Mouse (Mus musculus) layer of hippocampus, adult 18-20 months (tissue): Measurements from ENCODE around the gene Pick1. TPM values are rescaled to one million over a fixed set of nuclear protein-coding genes. Genes with fewer than 3 reads are reported as not detected.

Experiments
- total RNA-seq, 2 experiments: library from RNA; stranded (reverse); gene quantifications; 2 replicates each; pipeline ENCODE4 v1.2.3; 2021

Pick1 gene
- total RNA-seq, 2 experiments from 2014 or later, result 44.4 to 46.4 TPM

Other genes with a start within 250 kb of the Pick1 start
- gene H1f0, start 200.7 kb upstream of the Pick1 start, total RNA-seq, result 10 to 100 TPM; 83.7 to 93.8 TPM
- gene Galr3, start 187.3 kb upstream of the Pick1 start, total RNA-seq, result under 1 TPM in 1 of 2 experiments, not detected in 1; 0.42 TPM
- 10 to 100 TPM; 18.0 to 22.7 TPM for gene Ankrd54, start 166.3 kb upstream of the Pick1 start, total RNA-seq
- gene Eif3l, start 154.0 kb upstream of the Pick1 start, total RNA-seq, result 10 to 100 TPM; 71.5 to 71.8 TPM
- 10 to 100 TPM; 33.9 to 35.3 TPM for gene Micall1, start 120.3 kb upstream of the Pick1 start, total RNA-seq
- 100 to 1,000 TPM; 108 to 109 TPM for gene Polr2f, start 88.2 kb upstream of the Pick1 start, total RNA-seq
- gene 1700088E04Rik, start 87.9 kb upstream of the Pick1 start, total RNA-seq, result 10 to 100 TPM in 1 of 2 experiments, 1 to 10 TPM in 1; 9.2 to 12.4 TPM
- gene Sox10, start 63.9 kb upstream of the Pick1 start, total RNA-seq, result 10 to 100 TPM; 32.0 to 35.9 TPM
- gene Gm49486, start 218 bp downstream of the Pick1 start, total RNA-seq, result under 1 TPM in 1 of 2 experiments, not detected in 1; 0.28 TPM
- under 1 TPM; 0.18 to 0.25 TPM for gene Slc16a8, start 25.6 kb downstream of the Pick1 start, total RNA-seq
- 1 to 10 TPM; 1.9 to 4.8 TPM for gene Baiap2l2, start 56.4 kb downstream of the Pick1 start, total RNA-seq
- 10 to 100 TPM; 23.0 to 23.1 TPM for gene Pla2g6, start 99.2 kb downstream of the Pick1 start, total RNA-seq
- 1 to 10 TPM; 2.1 TPM for gene Maff, start 117.4 kb downstream of the Pick1 start, total RNA-seq
- 10 to 100 TPM; 55.0 to 57.9 TPM for gene Tmem184b, start 174.4 kb downstream of the Pick1 start, total RNA-seq
- gene Csnk1e, start 226.4 kb downstream of the Pick1 start, total RNA-seq, result 100 to 1,000 TPM in 1 of 2 experiments, 10 to 100 TPM in 1; 95.9 to 109 TPM